Mouse (Mus musculus): ENCODE measurements around the gene Zbtb25. TPM values are rescaled to one million over a fixed set of nuclear protein-coding genes. Genes with fewer than 3 reads are reported as not detected.

The Zbtb25 gene
- 15.7 and 15.8 TPM in 2 replicates for polyA plus RNA-seq (2012; rRNA removed)

- peak within 1 kb of the TSS; percentile 89 for H3K4me3 ChIP-seq (ENCODE audit: control insufficient read depth, low read depth, low read length)
- H3K27me3 ChIP-seq (ENCODE audit: control insufficient read depth, insufficient read depth, low read length) = no peaks in the 10 kb centered on the region
- peaks cover 11% of the 10 kb centered on the region for H3K4me1 ChIP-seq (ENCODE audit: control insufficient read depth, insufficient read depth, low read length)
- peak within 1 kb of the TSS; percentile 89 for H3K27ac ChIP-seq (ENCODE audit: control insufficient read depth, insufficient read depth, low read depth, low read length)
- H3K36me3 ChIP-seq (ENCODE audit: control insufficient read depth, insufficient read depth, low read length) = no peaks in the 10 kb centered on the region; the same call in 1 of the 2 replicates
- TF ChIP-seq POLR2A (IDR thresholded peaks at IDR 0.05; ENCODE audit: control insufficient read depth, low read depth, low read length) (peak; percentile 47), CTCF (IDR thresholded peaks at IDR 0.05; ENCODE audit: control insufficient read depth, insufficient read depth, insufficient replicate concordance, low read depth, low read length) (no peak)
Observed at GRCm38 (mm10) chr12:76369206-76369977, at the start of gene Zbtb25. TSS of gene Zbtb25 (minus strand) at chr12:76369602.

DNA sequence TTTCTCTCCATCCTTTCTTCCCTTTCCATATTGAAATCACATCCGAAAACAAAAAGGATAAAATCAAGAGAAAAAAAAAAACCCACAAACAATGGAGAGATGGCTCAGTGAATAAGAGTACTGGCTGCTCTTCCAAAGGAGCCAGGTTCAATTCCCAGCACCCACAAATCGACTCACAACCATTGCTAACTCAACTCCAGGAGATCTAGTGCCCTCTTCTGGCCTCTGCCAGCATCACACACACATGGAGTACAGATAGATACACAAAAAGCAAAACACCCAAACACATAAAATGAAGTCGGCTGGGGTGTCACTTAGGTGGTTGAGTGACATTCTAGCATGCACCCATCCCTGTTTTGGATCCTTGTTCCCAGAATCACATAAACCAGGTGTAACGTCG, 48.9 kb upstream of the Zbtb25 start:
- peak overlapping the region; percentile 96 for H3K4me3 ChIP-seq (ENCODE audit: control insufficient read depth, low read depth, low read length)
- H3K27me3 ChIP-seq (ENCODE audit: control insufficient read depth, insufficient read depth, low read length) = no peaks in the 10 kb centered on the region
- H3K27ac ChIP-seq (ENCODE audit: control insufficient read depth, insufficient read depth, low read depth, low read length) = no peak overlapping the region
- no peak for TF ChIP-seq CTCF (IDR thresholded peaks at IDR 0.05; ENCODE audit: control insufficient read depth, insufficient read depth, insufficient replicate concordance, low read depth, low read length)
- TF ChIP-seq POLR2A (IDR thresholded peaks at IDR 0.05; ENCODE audit: control insufficient read depth, low read depth, low read length) = no peak
- H3K4me1 ChIP-seq (ENCODE audit: control insufficient read depth, insufficient read depth, low read length) = peaks cover 4% of the 10 kb centered on the region
- no peaks in the 10 kb centered on the region for H3K36me3 ChIP-seq (ENCODE audit: control insufficient read depth, insufficient read depth, low read length)

- TF ChIP-seq CTCF (IDR thresholded peaks at IDR 0.05; ENCODE audit: control insufficient read depth, insufficient read depth, insufficient replicate concordance, low read depth, low read length) = no peak
- TF ChIP-seq POLR2A (IDR thresholded peaks at IDR 0.05; ENCODE audit: control insufficient read depth, low read depth, low read length) = peak; percentile 42; the same call in 1 of the 2 replicates
- Histone ChIP-seq H3K36me3 (ENCODE audit: control insufficient read depth, insufficient read depth, low read length) (no peaks in the 10 kb centered on the region), H3K4me3 (ENCODE audit: control insufficient read depth, low read depth, low read length) (peak within 1 kb of the TSS; percentile 96), H3K27ac (ENCODE audit: control insufficient read depth, insufficient read depth, low read depth, low read length) (peak within 1 kb of the TSS; percentile 47; the same call in 1 of the 2 replicates), H3K4me1 (ENCODE audit: control insufficient read depth, insufficient read depth, low read length) (peaks cover 4% of the 10 kb centered on the region), H3K27me3 (ENCODE audit: control insufficient read depth, insufficient read depth, low read length) (no peaks in the 10 kb centered on the region)
Observed at GRCm38 (mm10) chr12:76417433-76417854, 48.0 kb upstream of the Zbtb25 start, which contains the start of gene Ppp1r36. TSS of gene Ppp1r36 (plus strand) at chr12:76417538.

DNA sequence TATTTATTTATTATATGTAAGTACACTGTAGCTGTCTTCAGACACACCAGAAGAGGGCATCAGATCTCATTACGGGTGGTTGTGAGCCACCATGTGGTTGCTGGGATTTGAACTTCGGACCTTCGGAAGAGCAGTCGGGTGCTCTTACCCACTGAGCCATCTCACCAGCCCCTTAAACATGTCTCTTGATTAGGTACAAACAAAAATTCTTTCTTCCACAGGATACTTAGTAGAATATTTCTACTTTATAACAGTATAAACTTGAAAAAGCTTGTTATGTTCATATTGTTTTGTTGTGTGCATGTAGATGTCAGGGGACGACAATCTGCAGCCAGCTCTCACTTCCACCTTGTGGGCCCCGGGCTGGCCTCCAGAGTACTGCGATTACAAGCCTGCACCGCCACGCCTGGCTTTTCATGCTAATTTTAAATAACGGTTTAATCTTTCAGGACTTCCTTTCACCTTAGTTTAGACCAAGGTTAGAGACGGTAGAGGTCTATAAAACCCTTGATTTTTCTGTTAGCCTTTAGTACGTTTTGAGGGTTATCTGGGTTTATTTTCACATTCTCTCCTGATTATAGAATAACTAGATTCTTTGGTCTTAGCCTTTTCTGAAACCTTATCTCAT, 46.1 kb upstream of the Zbtb25 start:
- TF ChIP-seq CTCF (IDR thresholded peaks at IDR 0.05; ENCODE audit: control insufficient read depth, insufficient read depth, insufficient replicate concordance, low read depth, low read length) (no peak), POLR2A (IDR thresholded peaks at IDR 0.05; ENCODE audit: control insufficient read depth, low read depth, low read length) (no peak)
- H3K27me3 ChIP-seq (ENCODE audit: control insufficient read depth, insufficient read depth, low read length) = no peaks in the 10 kb centered on the region
- peaks cover 4% of the 10 kb centered on the region for H3K4me1 ChIP-seq (ENCODE audit: control insufficient read depth, insufficient read depth, low read length)
- H3K36me3 ChIP-seq (ENCODE audit: control insufficient read depth, insufficient read depth, low read length) = no peaks in the 10 kb centered on the region
- no peak overlapping the region for H3K27ac ChIP-seq (ENCODE audit: control insufficient read depth, insufficient read depth, low read depth, low read length)
- no peak overlapping the region for H3K4me3 ChIP-seq (ENCODE audit: control insufficient read depth, low read depth, low read length)

DNA sequence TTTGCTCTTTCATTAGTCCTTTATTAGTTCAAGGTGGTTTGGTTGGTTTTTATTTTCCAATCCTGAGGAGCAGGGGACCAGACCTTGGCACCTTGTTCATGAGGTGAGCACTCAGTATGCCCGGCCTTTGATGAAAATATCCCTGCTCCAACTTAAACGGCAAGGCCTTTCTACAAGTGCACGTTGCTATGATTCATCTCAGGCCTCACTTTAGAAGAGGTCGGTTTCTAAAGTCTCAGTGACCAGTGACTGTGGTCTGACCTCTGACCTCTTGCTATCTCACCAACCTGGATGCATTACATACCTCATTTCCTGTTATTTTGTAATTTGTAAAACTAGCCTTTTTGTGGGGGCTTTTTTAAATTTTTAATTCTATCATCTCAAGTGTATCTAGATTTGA, 39.8 kb upstream of the Zbtb25 start:
- peaks cover 2% of the 10 kb centered on the region; the same call in 1 of the 2 replicates for H3K36me3 ChIP-seq (ENCODE audit: control insufficient read depth, insufficient read depth, low read length)
- peaks cover 5% of the 10 kb centered on the region for H3K4me1 ChIP-seq (ENCODE audit: control insufficient read depth, insufficient read depth, low read length)
- TF ChIP-seq CTCF (IDR thresholded peaks at IDR 0.05; ENCODE audit: control insufficient read depth, insufficient read depth, insufficient replicate concordance, low read depth, low read length) = no peak
- TF ChIP-seq POLR2A (IDR thresholded peaks at IDR 0.05; ENCODE audit: control insufficient read depth, low read depth, low read length) = no peak
- no peak overlapping the region for H3K27ac ChIP-seq (ENCODE audit: control insufficient read depth, insufficient read depth, low read depth, low read length)
- no peaks in the 10 kb centered on the region for H3K27me3 ChIP-seq (ENCODE audit: control insufficient read depth, insufficient read depth, low read length)
- no peak overlapping the region; the same call in 1 of the 2 replicates for H3K4me3 ChIP-seq (ENCODE audit: control insufficient read depth, low read depth, low read length)

DNA sequence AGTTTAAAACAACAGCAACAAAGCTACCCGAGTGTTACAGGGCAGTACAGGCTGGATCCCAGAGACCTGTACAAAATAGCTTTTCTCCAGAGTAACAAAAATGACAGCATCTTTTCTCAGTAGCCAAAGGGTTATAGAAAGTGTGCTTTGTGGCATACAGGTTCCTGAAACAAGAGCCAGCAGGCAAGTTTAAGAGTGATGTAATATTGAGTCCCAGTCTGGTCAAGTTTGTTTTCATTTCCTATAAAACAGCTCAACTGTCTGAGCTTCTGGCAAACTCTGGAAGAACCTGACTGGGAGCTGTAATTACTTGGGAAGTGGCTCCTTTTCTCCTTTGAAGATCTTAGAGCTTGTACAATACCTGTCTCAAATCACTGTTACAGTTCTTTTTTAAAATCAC, 37.8 kb upstream of the Zbtb25 start:
- peaks cover 2% of the 10 kb centered on the region; the same call in 1 of the 2 replicates for H3K36me3 ChIP-seq (ENCODE audit: control insufficient read depth, insufficient read depth, low read length)
- peak overlapping the region; percentile 25; the same call in 1 of the 2 replicates for H3K4me3 ChIP-seq (ENCODE audit: control insufficient read depth, low read depth, low read length)
- H3K27me3 ChIP-seq (ENCODE audit: control insufficient read depth, insufficient read depth, low read length) = no peaks in the 10 kb centered on the region
- peaks cover 5% of the 10 kb centered on the region for H3K4me1 ChIP-seq (ENCODE audit: control insufficient read depth, insufficient read depth, low read length)
- TF ChIP-seq CTCF (IDR thresholded peaks at IDR 0.05; ENCODE audit: control insufficient read depth, insufficient read depth, insufficient replicate concordance, low read depth, low read length) (no peak), POLR2A (IDR thresholded peaks at IDR 0.05; ENCODE audit: control insufficient read depth, low read depth, low read length) (no peak)
- no peak overlapping the region for H3K27ac ChIP-seq (ENCODE audit: control insufficient read depth, insufficient read depth, low read depth, low read length)

DNA sequence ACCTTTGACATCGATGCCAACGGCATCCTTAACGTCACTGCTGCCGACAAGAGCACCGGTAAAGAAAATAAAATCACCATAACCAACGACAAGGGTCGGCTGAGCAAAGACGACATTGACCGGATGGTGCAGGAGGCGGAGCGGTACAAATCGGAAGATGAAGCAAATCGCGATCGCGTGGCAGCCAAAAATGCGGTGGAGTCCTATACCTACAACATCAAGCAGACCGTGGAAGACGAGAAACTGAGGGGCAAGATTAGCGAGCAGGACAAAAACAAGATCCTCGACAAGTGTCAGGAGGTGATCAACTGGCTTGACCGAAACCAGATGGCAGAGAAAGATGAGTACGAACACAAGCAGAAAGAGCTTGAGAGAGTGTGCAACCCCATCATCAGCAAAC, 36.6 kb upstream of the Zbtb25 start:
- peak overlapping the region; percentile 94 for H3K4me3 ChIP-seq (ENCODE audit: control insufficient read depth, low read depth, low read length)
- no peaks in the 10 kb centered on the region for H3K27me3 ChIP-seq (ENCODE audit: control insufficient read depth, insufficient read depth, low read length)

More for the DNA sequence above, 36.6 kb upstream of the Zbtb25 start:
- Histone ChIP-seq H3K36me3 (ENCODE audit: control insufficient read depth, insufficient read depth, low read length) (peaks cover 3% of the 10 kb centered on the region), H3K27ac (ENCODE audit: control insufficient read depth, insufficient read depth, low read depth, low read length) (peak overlapping the region; percentile 98), H3K4me1 (ENCODE audit: control insufficient read depth, insufficient read depth, low read length) (peaks cover 5% of the 10 kb centered on the region)
- TF ChIP-seq POLR2A (IDR thresholded peaks at IDR 0.05; ENCODE audit: control insufficient read depth, low read depth, low read length) = no peak
- no peak for TF ChIP-seq CTCF (IDR thresholded peaks at IDR 0.05; ENCODE audit: control insufficient read depth, insufficient read depth, insufficient replicate concordance, low read depth, low read length)

Measured in testis, adult 2 months (tissue).